Mouse (Mus musculus) lung, postnatal 0 days (tissue): ENCODE measurements around the gene Podxl2.

Source experiments
- CTCF ChIP-seq: IDR thresholded peaks from 2 replicates; pipeline ENCODE4 v1.5.1; 2016; ENCODE audit warnings: antibody characterized with exemption, mild to moderate bottlenecking
- EP300 ChIP-seq: IDR thresholded peaks from 2 replicates; pipeline ENCODE4 v1.6.1; 2016; ENCODE audit warnings: antibody characterized with exemption, mild to moderate bottlenecking, control low read depth

GRCm38 (mm10) chr6:88850034-88850433 is 24.8 kb downstream of the Podxl2 start:
- TF ChIP-seq CTCF (no peak), EP300 (no peak)
